Mouse (Mus musculus): Measurements from ENCODE around the gene Kiss1r. TPM values are rescaled to one million over a fixed set of nuclear protein-coding genes. Genes with fewer than 3 reads are reported as not detected.
"Not testable (repeated sequence)": the region's sequence is repeated elsewhere in the genome, so short reads cannot be mapped to it uniquely, and the experiment has no call there.

The Kiss1r gene
- total RNA-seq (2015) (0.18 and 0.29 TPM in 2 replicates), total RNA-seq (2017) (0.26 and 0.77 TPM in 2 replicates)

- ATAC-seq (ENCODE audit: poor library complexity, severe bottlenecking): peak; percentile 85
These were observed at the start of gene Kiss1r for GRCm38 (mm10) chr10:79916808-79917531. TSS of gene Kiss1r (plus strand) at chr10:79916971.

GRCm38 (mm10) chr10:79871845-79872244, 44.9 kb upstream of the Kiss1r start:
- no peak for ATAC-seq (ENCODE audit: poor library complexity, severe bottlenecking)

GRCm38 (mm10) chr10:79872862-79873261, 43.9 kb upstream of the Kiss1r start:
- no peak for ATAC-seq (ENCODE audit: poor library complexity, severe bottlenecking)

GRCm38 (mm10) chr10:79873313-79873712, 43.5 kb upstream of the Kiss1r start:
- no peak for ATAC-seq (ENCODE audit: poor library complexity, severe bottlenecking)

- no peak for ATAC-seq (ENCODE audit: poor library complexity, severe bottlenecking)
These were observed 43.0 kb upstream of the Kiss1r start for GRCm38 (mm10) chr10:79873715-79874289.

- peak; percentile 21 for ATAC-seq (ENCODE audit: poor library complexity, severe bottlenecking)
These were observed 42.4 kb upstream of the Kiss1r start, which contains the start of the genes Prtn3 and Plppr3 for GRCm38 (mm10) chr10:79874290-79874862. TSS of gene Prtn3 (plus strand) at chr10:79874476. TSS of gene Plppr3 (minus strand) at chr10:79874634.

- ATAC-seq (ENCODE audit: poor library complexity, severe bottlenecking): peak; percentile 30
These were observed 39.6 kb upstream of the Kiss1r start for GRCm38 (mm10) chr10:79877174-79877573.

- peak; percentile 66 for ATAC-seq (ENCODE audit: poor library complexity, severe bottlenecking)
These were observed 39.0 kb upstream of the Kiss1r start for GRCm38 (mm10) chr10:79877757-79878156.

GRCm38 (mm10) chr10:79879527-79879926, 37.2 kb upstream of the Kiss1r start:
- no peak for ATAC-seq (ENCODE audit: poor library complexity, severe bottlenecking)

GRCm38 (mm10) chr10:79880721-79881120, 36.0 kb upstream of the Kiss1r start:
- ATAC-seq (ENCODE audit: poor library complexity, severe bottlenecking): no peak

- ATAC-seq (ENCODE audit: poor library complexity, severe bottlenecking): peak; percentile 45
These were observed 34.8 kb upstream of the Kiss1r start for GRCm38 (mm10) chr10:79881981-79882380.

GRCm38 (mm10) chr10:79883297-79884084, 33.3 kb upstream of the Kiss1r start:
- ATAC-seq (ENCODE audit: poor library complexity, severe bottlenecking): peak; percentile 64

- ATAC-seq (ENCODE audit: poor library complexity, severe bottlenecking): no peak
These were observed 32.3 kb upstream of the Kiss1r start for GRCm38 (mm10) chr10:79884446-79884845.

- not testable (repeated sequence) for ATAC-seq (ENCODE audit: poor library complexity, severe bottlenecking)
These were observed 31.8 kb upstream of the Kiss1r start for GRCm38 (mm10) chr10:79884938-79885337.

- ATAC-seq (ENCODE audit: poor library complexity, severe bottlenecking): no peak
These were observed 30.7 kb upstream of the Kiss1r start, which contains the start of gene Elane for GRCm38 (mm10) chr10:79886054-79886453. TSS of gene Elane (plus strand) at chr10:79886247.

- no peak for ATAC-seq (ENCODE audit: poor library complexity, severe bottlenecking)
These were observed 30.2 kb upstream of the Kiss1r start for GRCm38 (mm10) chr10:79886611-79887010.

- no peak for ATAC-seq (ENCODE audit: poor library complexity, severe bottlenecking)
These were observed 27.4 kb upstream of the Kiss1r start for GRCm38 (mm10) chr10:79889386-79889785.

- no peak for ATAC-seq (ENCODE audit: poor library complexity, severe bottlenecking)
These were observed 26.1 kb upstream of the Kiss1r start, which contains the start of gene Cfd for GRCm38 (mm10) chr10:79890670-79891069. TSS of gene Cfd (plus strand) at chr10:79890853.

- ATAC-seq (ENCODE audit: poor library complexity, severe bottlenecking): peak; percentile 95
These were observed 24.2 kb upstream of the Kiss1r start for GRCm38 (mm10) chr10:79892451-79893118.

- ATAC-seq (ENCODE audit: poor library complexity, severe bottlenecking): no peak
These were observed 20.5 kb upstream of the Kiss1r start for GRCm38 (mm10) chr10:79896306-79896705.

All from megakaryocyte, adult 5-6 weeks (primary cell).